Mouse (Mus musculus): Measurements from ENCODE around the gene Lsm4.
A peak's percentile ranks its signal among the peaks of the same experiment; 100 is the strongest.

Lsm4 gene

GRCm38 (mm10) chr8:70673079-70673856 lies at the start of gene Lsm4:
Lsm4 (plus strand) TSS chr8:70673248.
- peak; percentile 99 to 100 for DNase-seq (ENCODE audit: low spot score in 2 of 2)

DNA sequence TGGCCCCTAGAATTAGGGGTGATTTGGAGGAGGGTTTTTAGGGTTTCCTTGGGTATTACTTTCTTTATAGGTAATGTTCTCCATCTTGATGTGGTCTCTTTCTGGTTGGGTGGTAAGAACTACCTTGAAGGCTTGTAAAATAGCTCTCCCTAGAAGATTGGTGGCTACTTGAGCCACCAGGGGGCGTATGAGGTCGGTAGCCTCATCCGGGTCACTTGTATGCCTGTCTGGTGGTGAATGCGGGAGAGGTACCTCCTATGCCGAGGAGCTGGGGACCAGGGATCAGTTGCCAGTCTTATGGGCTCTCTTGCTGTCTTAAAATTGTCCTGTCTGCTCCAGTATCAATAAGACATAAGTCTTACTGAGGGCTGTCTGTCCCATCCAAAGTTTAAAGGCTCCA lies 47.9 kb upstream of the Lsm4 start:
- no peak for DNase-seq (ENCODE audit: low spot score in 2 of 2)

DNA sequence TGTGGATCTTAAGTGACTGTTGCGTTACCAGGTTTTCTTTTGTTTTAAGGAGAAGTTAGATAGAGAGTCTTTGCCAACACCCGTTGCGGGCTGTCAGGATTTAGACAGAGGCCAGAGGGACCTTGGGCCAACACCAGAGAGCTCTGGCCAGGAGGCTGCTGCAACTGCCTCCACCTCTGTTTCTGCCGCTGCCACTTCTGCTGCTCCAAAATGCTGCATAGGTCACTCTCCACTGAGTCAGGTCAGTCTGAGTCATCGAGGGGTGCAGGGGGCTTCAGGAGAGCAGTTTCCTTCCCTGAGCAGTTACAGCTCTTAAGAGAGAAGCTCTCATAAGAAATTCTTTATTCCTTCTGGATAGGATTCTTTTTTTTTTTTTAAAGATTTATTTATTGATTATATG lies 46.0 kb upstream of the Lsm4 start:
- no peak for DNase-seq (ENCODE audit: low spot score in 2 of 2)

DNA sequence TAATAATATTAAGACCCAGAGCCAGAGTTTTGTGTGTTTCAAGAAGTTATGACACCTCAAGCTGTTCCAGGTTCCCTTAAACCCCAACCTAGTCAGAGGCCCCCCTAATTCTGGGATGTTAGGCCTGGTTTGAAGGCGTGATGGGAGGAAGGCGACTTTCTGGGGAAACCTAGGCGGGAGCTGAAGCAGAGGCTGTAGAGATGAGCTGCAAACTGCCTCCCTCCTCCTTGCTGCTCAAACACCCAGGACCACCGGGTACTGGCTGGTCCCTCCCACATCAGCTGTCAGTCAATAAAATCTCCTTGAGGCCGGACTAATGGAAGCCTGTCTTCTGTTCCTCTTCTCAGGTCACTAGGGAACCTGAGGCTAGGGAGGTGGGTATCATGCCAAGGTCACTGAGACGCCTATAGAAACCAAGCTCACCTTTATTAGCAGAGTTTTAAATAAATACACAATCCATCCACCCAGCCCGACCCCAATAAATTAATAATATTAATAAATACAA lies 44.0 kb upstream of the Lsm4 start:
- no peak for DNase-seq (ENCODE audit: low spot score in 2 of 2)

GRCm38 (mm10) chr8:70629574-70630531 lies 43.2 kb upstream of the Lsm4 start:
- peak; percentile 89 to 92 for DNase-seq (ENCODE audit: low spot score in 2 of 2)

GRCm38 (mm10) chr8:70630532-70631381 lies 42.3 kb upstream of the Lsm4 start:
- peak; percentile 60 to 70 for DNase-seq (ENCODE audit: low spot score in 2 of 2)

DNA sequence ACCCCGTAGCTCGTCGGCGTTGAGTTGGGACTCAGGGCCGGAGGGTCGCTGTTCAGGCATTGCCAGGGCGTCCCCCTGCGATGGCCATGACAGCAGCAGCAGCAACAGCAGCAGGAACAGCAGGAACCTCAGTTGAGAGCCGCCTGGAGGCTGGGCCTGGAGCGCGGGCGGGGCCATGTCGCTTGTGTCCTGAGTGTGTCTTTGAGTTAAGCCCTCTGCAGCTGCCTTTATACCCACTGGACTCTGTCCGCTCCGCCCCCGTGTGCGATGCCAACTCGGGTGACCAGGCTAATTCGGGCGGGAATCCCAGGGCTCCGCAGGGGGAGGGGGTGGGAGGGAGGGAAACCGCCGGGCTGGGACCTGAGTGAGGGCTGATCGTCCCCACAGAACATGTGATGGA lies 41.6 kb upstream of the Lsm4 start:
- no peak for DNase-seq (ENCODE audit: low spot score in 2 of 2)

GRCm38 (mm10) chr8:70632346-70632892 lies 40.6 kb upstream of the Lsm4 start, which contains the start of gene Gdf15:
Gdf15 (minus strand) TSS chr8:70632456.
- DNase-seq (ENCODE audit: low spot score in 2 of 2): no peak

DNA sequence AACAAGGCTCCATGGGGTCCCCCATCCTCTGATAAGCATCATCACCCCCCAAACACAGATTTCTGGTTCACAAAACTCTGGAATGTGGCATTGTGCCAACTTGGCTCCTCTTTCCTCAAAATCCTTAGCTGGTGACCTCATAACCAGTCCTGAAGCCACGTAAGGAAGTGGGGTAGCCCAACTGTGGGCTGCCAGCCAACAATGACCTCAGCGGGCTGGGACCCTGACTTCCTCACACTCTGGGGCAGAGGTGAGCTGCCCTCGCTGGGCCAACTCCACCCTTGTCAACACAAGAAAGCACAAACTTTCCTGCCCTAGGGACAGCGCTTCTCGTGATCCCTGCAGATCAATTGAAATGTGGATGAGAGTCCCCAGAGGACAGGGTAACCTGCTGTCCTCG lies 39.0 kb upstream of the Lsm4 start:
- peak; percentile 77 to 83 for DNase-seq (ENCODE audit: low spot score in 2 of 2)

- DNase-seq (ENCODE audit: low spot score in 2 of 2): no peak
Observed at GRCm38 (mm10) chr8:70635527-70635926, 37.5 kb upstream of the Lsm4 start.

GRCm38 (mm10) chr8:70636838-70637237 lies 36.2 kb upstream of the Lsm4 start:
- DNase-seq (ENCODE audit: low spot score in 2 of 2): no peak

- no peak for DNase-seq (ENCODE audit: low spot score in 2 of 2)
Observed at GRCm38 (mm10) chr8:70638752-70639151, 34.3 kb upstream of the Lsm4 start.

DNA sequence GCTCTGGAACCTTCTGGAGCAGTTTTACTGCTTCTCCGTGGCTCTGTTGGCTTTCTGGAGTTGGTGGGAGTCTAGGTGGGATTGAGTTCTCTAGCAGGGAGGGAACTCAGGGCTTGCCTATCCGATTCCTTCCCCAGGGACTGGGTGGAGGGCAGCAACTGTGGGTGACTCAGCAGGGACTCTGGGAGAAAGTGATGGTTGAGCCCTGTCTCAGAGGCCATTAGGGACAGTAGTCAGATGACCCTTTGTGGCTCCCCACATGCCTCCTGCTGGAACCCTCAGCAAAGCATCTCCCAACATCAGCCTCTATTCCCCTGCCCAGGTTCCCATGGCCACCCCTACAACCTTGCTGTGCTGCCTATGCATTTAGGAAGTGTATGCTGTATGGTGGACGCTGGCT lies 30.0 kb upstream of the Lsm4 start:
- no peak for DNase-seq (ENCODE audit: low spot score in 2 of 2)

DNA sequence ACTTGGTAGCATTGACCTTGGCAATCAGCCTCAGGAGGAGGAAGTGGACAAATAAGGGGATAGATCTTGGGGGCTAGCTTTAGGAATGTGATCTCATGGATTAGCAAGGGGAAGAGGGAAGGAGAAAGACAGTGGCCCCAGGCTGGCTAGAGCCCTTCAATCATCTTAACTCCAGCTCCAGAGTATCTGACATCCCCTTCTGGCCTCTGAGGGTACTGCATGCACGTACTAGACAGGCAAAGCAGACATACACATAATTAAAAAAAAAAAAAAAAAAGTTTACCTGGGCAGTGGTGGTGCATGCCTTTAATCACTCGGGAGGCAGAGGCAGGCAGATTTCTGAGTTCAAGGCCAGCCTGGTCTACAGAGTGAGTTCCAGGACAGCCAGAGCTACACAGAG lies 29.0 kb upstream of the Lsm4 start:
- no peak for DNase-seq (ENCODE audit: low spot score in 2 of 2)

DNA sequence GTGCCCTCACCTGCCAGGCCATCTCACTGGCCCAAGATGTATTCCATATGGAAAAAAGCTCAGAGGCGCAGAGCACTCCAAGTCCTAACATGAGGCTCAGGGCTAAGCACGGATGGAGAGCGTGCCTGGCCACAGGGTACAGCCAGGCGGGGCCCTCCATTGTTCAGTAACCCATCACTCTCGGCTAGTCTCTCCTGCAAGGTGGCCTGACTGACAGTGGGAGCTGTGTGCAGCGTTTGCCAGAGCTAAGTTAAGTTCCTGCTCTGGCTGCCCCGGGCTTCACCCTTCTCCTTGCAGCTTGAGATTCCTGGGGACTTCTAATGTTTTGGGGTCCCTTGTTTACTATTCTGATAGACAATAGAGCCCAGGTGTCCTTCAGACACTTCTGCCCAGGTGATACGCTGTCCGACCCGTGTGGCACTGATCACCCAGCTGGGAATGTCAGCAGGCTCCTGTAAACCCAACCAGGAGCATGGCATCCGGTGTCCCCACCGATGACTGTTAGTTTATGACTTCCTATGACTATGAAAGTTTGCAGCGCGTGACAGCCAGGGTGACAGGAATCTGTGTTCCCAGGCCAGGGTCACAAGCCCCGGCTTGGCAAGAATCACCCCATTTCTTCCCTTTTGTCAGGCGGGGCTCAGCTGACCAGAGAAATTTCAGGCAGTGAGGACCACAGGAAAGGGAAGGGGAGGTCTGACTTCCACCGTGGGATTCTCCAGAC lies 27.4 kb upstream of the Lsm4 start:
- DNase-seq (ENCODE audit: low spot score in 2 of 2): peak; percentile 57 to 62

DNA sequence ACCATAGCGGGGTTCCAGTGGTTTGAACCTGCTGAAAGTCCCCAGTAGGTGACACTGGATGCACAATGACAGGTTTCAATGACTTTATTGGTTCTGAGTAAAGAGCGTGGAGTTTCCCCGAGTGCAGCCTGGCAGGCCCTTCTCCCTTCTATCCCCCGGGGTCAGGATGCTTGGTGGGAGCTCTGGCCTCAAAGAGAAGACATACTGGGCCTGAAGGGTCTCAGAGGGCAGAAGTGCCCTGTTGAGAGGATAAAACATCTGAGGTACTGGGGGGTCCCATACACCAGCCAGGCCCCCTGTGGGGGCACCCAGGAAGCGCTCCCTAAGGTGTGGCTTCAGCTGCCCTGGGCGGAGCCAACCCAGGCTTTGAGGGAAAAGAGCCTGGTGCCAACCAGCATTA lies 26.7 kb upstream of the Lsm4 start:
- DNase-seq (ENCODE audit: low spot score in 2 of 2): no peak

DNA sequence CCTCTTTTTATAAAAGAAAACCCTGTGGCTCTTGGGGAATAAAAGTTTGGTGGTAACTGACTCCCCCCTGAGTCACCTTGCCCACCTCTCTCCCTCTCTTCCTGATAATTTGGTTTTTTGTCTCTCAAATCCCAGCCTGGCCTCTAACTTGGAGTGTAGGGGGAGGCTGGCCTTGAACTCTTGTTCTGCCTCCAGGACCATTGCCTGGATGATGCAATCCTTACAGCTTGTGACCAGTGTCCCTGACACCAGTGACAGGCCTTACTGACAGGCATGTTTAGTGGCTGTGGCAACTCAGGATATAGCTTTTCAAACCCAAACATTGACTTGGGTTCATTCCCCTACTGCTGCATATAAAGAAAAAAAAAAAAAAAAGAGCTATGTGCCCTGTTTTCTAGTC lies 26.3 kb upstream of the Lsm4 start:
- no peak for DNase-seq (ENCODE audit: low spot score in 2 of 2)

GRCm38 (mm10) chr8:70647343-70648163 lies 25.5 kb upstream of the Lsm4 start:
- no peak for DNase-seq (ENCODE audit: low spot score in 2 of 2)

- no peak for DNase-seq (ENCODE audit: low spot score in 2 of 2)
Observed at GRCm38 (mm10) chr8:70648164-70648442, 24.9 kb upstream of the Lsm4 start.

DNA sequence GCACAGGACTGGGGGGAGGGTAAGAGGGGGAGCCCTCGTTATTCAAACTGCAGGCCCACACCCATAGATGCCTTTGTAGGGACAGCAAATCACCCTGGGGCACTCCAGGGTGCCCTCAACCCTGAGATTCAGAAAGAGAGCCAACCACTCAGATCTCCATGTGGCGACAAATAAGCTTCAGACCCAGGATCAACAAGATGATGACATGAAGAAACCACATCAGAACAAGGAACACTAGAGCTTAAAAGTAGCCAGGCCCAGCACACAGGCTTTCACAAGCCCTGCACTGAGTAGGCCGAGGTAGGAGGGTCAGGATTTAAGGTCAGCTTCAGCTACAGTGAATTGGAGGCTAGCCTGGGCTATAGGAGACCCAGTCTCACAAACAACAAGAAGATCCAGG lies 24.1 kb upstream of the Lsm4 start:
- DNase-seq (ENCODE audit: low spot score in 2 of 2): no peak
